Mouse (Mus musculus): ENCODE measurements around the gene Tas2r144.

- TF ChIP-seq CTCF (IDR thresholded peaks at IDR 0.05; ENCODE audit: control insufficient read depth, insufficient read depth, insufficient replicate concordance, low read depth, low read length) (no peak), POLR2A (IDR thresholded peaks at IDR 0.05; ENCODE audit: control insufficient read depth, low read depth, low read length) (no peak)
These were observed 45.3 kb downstream of the Tas2r144 start for GRCm38 (mm10) chr6:42260430-42260829.

Data from testis, adult 2 months (tissue).